Mouse (Mus musculus) retina, postnatal 1 day (tissue): ENCODE results near the gene Ttyh2.

Source experiments
- DNase-seq: peaks from one replicate; pipeline ENCODE4 v3.0.0-alpha.2; 2012

Gene Ttyh2

GRCm38 (mm10) chr11:114714526-114714925 is 39.3 kb downstream of the Ttyh2 start:
- DNase-seq, result no peak

GRCm38 (mm10) chr11:114715531-114715930 is 40.3 kb downstream of the Ttyh2 start:
- no peak for DNase-seq

GRCm38 (mm10) chr11:114720535-114720934 is 45.3 kb downstream of the Ttyh2 start:
- DNase-seq, result no peak

GRCm38 (mm10) chr11:114722438-114722837 is 47.2 kb downstream of the Ttyh2 start:
- no peak for DNase-seq

GRCm38 (mm10) chr11:114723030-114723429 is 47.8 kb downstream of the Ttyh2 start:
- no peak for DNase-seq

GRCm38 (mm10) chr11:114724787-114725590 is 49.8 kb downstream of the Ttyh2 start:
- no peak for DNase-seq

- peak; percentile 91 for DNase-seq
Observed at GRCm38 (mm10) chr11:114726965-114727825, 52.0 kb downstream of the Ttyh2 start, which contains the start of gene Dnaic2. Gene Dnaic2, plus strand, starts transcription at chr11:114727408.

- DNase-seq, result no peak
Observed at GRCm38 (mm10) chr11:114727826-114728186, 52.6 kb downstream of the Ttyh2 start.

- DNase-seq, result peak; percentile 52
Observed at GRCm38 (mm10) chr11:114728333-114728732, 53.1 kb downstream of the Ttyh2 start.

- DNase-seq, result peak; percentile 58
Observed at GRCm38 (mm10) chr11:114729832-114730363, 54.7 kb downstream of the Ttyh2 start.

- DNase-seq, result no peak
Observed at GRCm38 (mm10) chr11:114731711-114732110, 56.5 kb downstream of the Ttyh2 start.

- no peak for DNase-seq
Observed at GRCm38 (mm10) chr11:114732890-114733289, 57.7 kb downstream of the Ttyh2 start.

GRCm38 (mm10) chr11:114736111-114736510 is 60.9 kb downstream of the Ttyh2 start:
- DNase-seq, result no peak

GRCm38 (mm10) chr11:114736913-114737624 is 61.8 kb downstream of the Ttyh2 start:
- DNase-seq, result peak; percentile 81

- DNase-seq, result peak; percentile 75
Observed at GRCm38 (mm10) chr11:114740598-114740997, 65.4 kb downstream of the Ttyh2 start.

- peak; percentile 48 for DNase-seq
Observed at GRCm38 (mm10) chr11:114741451-114741850, 66.2 kb downstream of the Ttyh2 start.

- peak; percentile 92 for DNase-seq
Observed at GRCm38 (mm10) chr11:114745134-114745533, 69.9 kb downstream of the Ttyh2 start.

- DNase-seq, result no peak
Observed at GRCm38 (mm10) chr11:114747564-114748138, 72.4 kb downstream of the Ttyh2 start.

- peak; percentile 85 for DNase-seq
Observed at GRCm38 (mm10) chr11:114764820-114765818, 89.9 kb downstream of the Ttyh2 start, which contains the start of gene Kif19a. Gene Kif19a, plus strand, starts transcription at chr11:114765388.

- peak; percentile 55 for DNase-seq
Observed at GRCm38 (mm10) chr11:114769911-114770310, 94.7 kb downstream of the Ttyh2 start.
